Mouse (Mus musculus): ENCODE measurements around the gene Cdh6. TPM values are rescaled to one million over a fixed set of nuclear protein-coding genes. Genes with fewer than 3 reads are reported as not detected.

The Cdh6 gene
- total RNA-seq, 2 experiments from 2014 or later = 5.4 to 5.5 TPM

- no peak for DNase-seq
Observed at GRCm38 (mm10) chr15:13155820-13156219, 17.7 kb downstream of the Cdh6 start.

- DNase-seq = no peak
Observed at GRCm38 (mm10) chr15:13155418-13155817, 18.1 kb downstream of the Cdh6 start.

GRCm38 (mm10) chr15:13141983-13142382 lies 31.5 kb downstream of the Cdh6 start:
- no peak for DNase-seq

GRCm38 (mm10) chr15:13139662-13140061 lies 33.8 kb downstream of the Cdh6 start:
- no peak for DNase-seq

GRCm38 (mm10) chr15:13137166-13137565 lies 36.3 kb downstream of the Cdh6 start:
- no peak for DNase-seq

GRCm38 (mm10) chr15:13134086-13134485 lies 39.4 kb downstream of the Cdh6 start:
- DNase-seq = no peak

GRCm38 (mm10) chr15:13133370-13133769 lies 40.1 kb downstream of the Cdh6 start:
- DNase-seq = no peak

- no peak for DNase-seq
Observed at GRCm38 (mm10) chr15:13132493-13132892, 41.0 kb downstream of the Cdh6 start.

GRCm38 (mm10) chr15:13130246-13130645 lies 43.2 kb downstream of the Cdh6 start:
- no peak for DNase-seq

GRCm38 (mm10) chr15:13100341-13100740 lies 73.1 kb downstream of the Cdh6 start:
- DNase-seq = no peak

- DNase-seq = no peak
Observed at GRCm38 (mm10) chr15:13097861-13098260, 75.6 kb downstream of the Cdh6 start.

GRCm38 (mm10) chr15:13095406-13095805 lies 78.1 kb downstream of the Cdh6 start:
- DNase-seq = no peak

- no peak for DNase-seq
Observed at GRCm38 (mm10) chr15:13094881-13095256, 78.6 kb downstream of the Cdh6 start.

- no peak for DNase-seq
Observed at GRCm38 (mm10) chr15:13093954-13094880, 79.3 kb downstream of the Cdh6 start.

GRCm38 (mm10) chr15:13092064-13092463 lies 81.4 kb downstream of the Cdh6 start:
- no peak for DNase-seq

GRCm38 (mm10) chr15:13088504-13089058 lies 84.9 kb downstream of the Cdh6 start:
- DNase-seq = peak; percentile 32 to 58

GRCm38 (mm10) chr15:13084746-13085145 lies 88.7 kb downstream of the Cdh6 start:
- no peak for DNase-seq

- DNase-seq = no peak
Observed at GRCm38 (mm10) chr15:13076908-13077669, 96.4 kb downstream of the Cdh6 start.

- no peak for DNase-seq
Observed at GRCm38 (mm10) chr15:13074047-13074446, 99.4 kb downstream of the Cdh6 start.

- DNase-seq = no peak
Observed at GRCm38 (mm10) chr15:13068213-13068516, 105.3 kb downstream of the Cdh6 start.

- DNase-seq = no peak
Observed at GRCm38 (mm10) chr15:13067429-13068212, 105.9 kb downstream of the Cdh6 start.

GRCm38 (mm10) chr15:13066765-13067164 lies 106.7 kb downstream of the Cdh6 start:
- DNase-seq = no peak

GRCm38 (mm10) chr15:13063633-13064032 lies 109.8 kb downstream of the Cdh6 start:
- DNase-seq = no peak
